15 mouse cellular contexts compared by ENCODE assay signal in the genomic region with DNA sequence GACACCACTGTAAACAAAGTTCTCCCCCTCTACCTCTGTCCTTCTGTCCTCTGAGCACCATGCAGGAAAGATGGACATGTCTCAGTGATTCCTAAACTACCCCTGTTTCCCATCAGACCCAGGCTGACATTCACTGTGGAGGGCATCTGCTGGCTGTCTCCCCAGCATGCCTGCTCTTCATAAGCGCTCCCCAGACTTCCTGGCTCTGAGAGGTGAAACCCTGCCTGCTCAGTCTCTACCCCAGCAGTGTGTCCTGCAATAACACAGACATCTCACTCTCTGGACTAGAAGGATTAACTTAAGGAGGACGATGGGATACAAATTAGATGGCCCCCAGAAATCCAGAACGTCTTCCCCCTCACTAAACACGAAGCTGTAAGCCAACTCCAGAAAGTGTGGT.
DNase-seq lines count a peak whose midpoint lies in the region; ATAC-seq lines count a peak whose summit lies in the region.
"Had no signal": no experiment of that assay in that cellular context is flagged by ENCODE, and none has a peak within 500 bp of the region (broad histone marks: within the 10 kb centered on the region; RNA-seq: fewer than 3 reads in every experiment).

No protein-coding gene starts in this region.

- peaks cover 91% of the 10 kb centered on the region for H3K36me3 ChIP-seq in megakaryocyte, embryonic 14.5 days (replicated peaks; ENCODE audit: low read length)
- H3K36me3 ChIP-seq: midbrain, embryonic 10.5 days had no signal

- DNase-seq in gastrocnemius, postnatal 25 days, result peak; percentile 33
- no peak for DNase-seq in gastrocnemius, postnatal 14 days
- DNase-seq in heart, postnatal 10 days, result peak; percentile 51 to 61
- no peak for DNase-seq in cerebellum, adult 11 months
- DNase-seq in right cerebral cortex, adult 18-20 months, result no peak
- no peak for DNase-seq in cerebellum, adult 11-12 months
- DNase-seq: cerebellum, adult 2 months; kidney, adult 9 months; right cerebral cortex, postnatal 25 days; thymus, postnatal 14 days had no signal

- ATAC-seq in megakaryocyte, adult 5-6 weeks (ENCODE audit: poor library complexity, severe bottlenecking), result no peak
- ATAC-seq: lung, postnatal 0 days had no signal

- H3K27me3 ChIP-seq in megakaryocyte, embryonic 14.5 days (replicated peaks), result no peaks in the 10 kb centered on the region
- H3K27me3 ChIP-seq: hindbrain, embryonic 12.5 days had no signal

- intact Hi-C loops in gastrocnemius, postnatal 14 days (cut with DNase I; ENCODE audit: low total_unique reads), result no loop called here
- intact Hi-C loops in heart, postnatal 10 days (cut with DNase I), result no loop called here

- peak overlapping the region; percentile 83 for H3K4me3 ChIP-seq in megakaryocyte, embryonic 14.5 days (replicated peaks)
- H3K4me3 ChIP-seq: hindbrain, embryonic 12.5 days; midbrain, embryonic 10.5 days had no signal

- H3K4me1 ChIP-seq in megakaryocyte, embryonic 14.5 days, result peaks cover 99% of the 10 kb centered on the region

- H3K9me3 ChIP-seq in megakaryocyte, embryonic 14.5 days, result no peaks in the 10 kb centered on the region
- H3K9me3 ChIP-seq: hindbrain, embryonic 12.5 days; midbrain, embryonic 10.5 days had no signal

Comparison
In these comparisons a context has a peak if more than half of its experiments do, and no peak if none do; other contexts are left out.
1. DNase-seq: peak in gastrocnemius, postnatal 25 days (single experiment) and heart, postnatal 10 days (2 of 2); none in gastrocnemius, postnatal 14 days (single experiment), cerebellum, adult 11 months (single experiment), right cerebral cortex, adult 18-20 months (single experiment) and cerebellum, adult 11-12 months (single experiment).